Mouse (Mus musculus): ENCODE results near the gene Ppy.

The Ppy gene

GRCm38 (mm10) chr11:102087931-102088898, 12.9 kb downstream of the Ppy start, which contains the start of gene Mpp2:
TSS of gene Mpp2 (minus strand) at chr11:102088515.
- under 1% methylated on average over 49 of the region's 49 CpGs for WGBS

- under 1% methylated on average over 39 of the region's 39 CpGs for WGBS
Observed at GRCm38 (mm10) chr11:102087081-102087751, 13.9 kb downstream of the Ppy start.

GRCm38 (mm10) chr11:102086331-102086730, 14.8 kb downstream of the Ppy start:
- WGBS: 4% methylated on average over 3 of the region's 3 CpGs

GRCm38 (mm10) chr11:102084159-102084558, 17.0 kb downstream of the Ppy start:
- 32% methylated on average over 7 of the region's 7 CpGs for WGBS

GRCm38 (mm10) chr11:102083193-102083592, 17.9 kb downstream of the Ppy start:
- 25% methylated on average over 4 of the region's 4 CpGs for WGBS

- WGBS: 2% methylated on average over 18 of the region's 18 CpGs
Observed at GRCm38 (mm10) chr11:102082322-102082721, 18.8 kb downstream of the Ppy start.

GRCm38 (mm10) chr11:102073722-102074121, 27.4 kb downstream of the Ppy start:
- 71% methylated on average over 14 of the region's 14 CpGs for WGBS

GRCm38 (mm10) chr11:102072729-102073128, 28.4 kb downstream of the Ppy start:
- 88% methylated on average over 5 of the region's 5 CpGs for WGBS

GRCm38 (mm10) chr11:102070426-102070825, 30.7 kb downstream of the Ppy start:
- 7% methylated on average over 13 of the region's 13 CpGs for WGBS

GRCm38 (mm10) chr11:102069633-102070032, 31.5 kb downstream of the Ppy start:
- 59% methylated on average over 11 of the region's 11 CpGs for WGBS

GRCm38 (mm10) chr11:102068969-102069368, 32.1 kb downstream of the Ppy start:
- 65% methylated on average over 2 of the region's 2 CpGs for WGBS

- WGBS: 81% methylated on average over 13 of the region's 13 CpGs
Observed at GRCm38 (mm10) chr11:102063076-102063475, 38.0 kb downstream of the Ppy start.

GRCm38 (mm10) chr11:102061941-102062473, 39.1 kb downstream of the Ppy start:
- WGBS: 61% methylated on average over 16 of the region's 16 CpGs

GRCm38 (mm10) chr11:102061236-102061940, 39.7 kb downstream of the Ppy start:
- 9% methylated on average over 23 of the region's 23 CpGs for WGBS

- 31% methylated on average over 9 of the region's 9 CpGs for WGBS
Observed at GRCm38 (mm10) chr11:102053847-102054246, 47.3 kb downstream of the Ppy start.

GRCm38 (mm10) chr11:102053183-102053582, 47.9 kb downstream of the Ppy start:
- 66% methylated on average over 7 of the region's 7 CpGs for WGBS

GRCm38 (mm10) chr11:102052697-102053096, 48.4 kb downstream of the Ppy start:
- WGBS: 71% methylated on average over 12 of the region's 12 CpGs

GRCm38 (mm10) chr11:102051954-102052353, 49.2 kb downstream of the Ppy start:
- WGBS: 66% methylated on average over 4 of the region's 4 CpGs

- WGBS: 66% methylated on average over 4 of the region's 4 CpGs
Observed at GRCm38 (mm10) chr11:102051541-102051940, 49.6 kb downstream of the Ppy start.

Data from cerebral cortex, adult 2 months (tissue).